Mouse (Mus musculus): Measurements from ENCODE around the gene Cactin.

GRCm38 (mm10) chr10:81285694-81286450 lies 35.0 kb upstream of the Cactin start:
- TF ChIP-seq POLR2A (IDR thresholded peaks at IDR 0.05; ENCODE audit: borderline replicate concordance, low read depth, low read length) (no peak), CTCF (IDR thresholded peaks at IDR 0.05; ENCODE audit: low read depth, low read length) (0 out of 2 replicates have a peak, but pooled peaks have one; percentile 16)

Measured in bone marrow macrophage, adult 2 months (primary cell).